Mouse (Mus musculus): ENCODE data around the gene Tmem30b.
A peak's percentile ranks its signal among the peaks of the same experiment; 100 is the strongest.
"Not testable (repeated sequence)": the region's sequence is repeated elsewhere in the genome, so short reads cannot be mapped to it uniquely, and the experiment has no call there.

The Tmem30b gene

DNA sequence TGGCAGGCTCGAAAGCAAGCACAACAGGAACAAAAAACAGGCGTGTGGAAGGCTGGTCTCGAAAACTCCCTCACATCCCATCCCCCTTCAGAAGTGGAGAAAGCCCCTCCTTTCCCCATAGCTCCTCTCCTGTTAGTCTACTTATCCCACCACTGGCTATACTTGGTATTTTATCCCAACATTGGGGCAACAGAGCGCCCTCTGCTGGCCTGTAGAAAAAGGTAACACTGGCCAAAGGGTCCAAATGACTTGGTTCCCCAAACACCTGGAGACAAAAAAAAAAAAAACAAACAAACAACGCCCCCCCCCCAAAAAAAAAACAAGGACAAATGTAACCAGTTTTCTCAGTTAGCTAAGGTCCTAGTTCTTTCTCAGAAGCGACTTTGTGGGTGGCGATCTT, 13.9 kb upstream of the Tmem30b start:
- DNase-seq (ENCODE audit: low read depth in 1 of 2, low spot score in 2 of 2): no peak

DNA sequence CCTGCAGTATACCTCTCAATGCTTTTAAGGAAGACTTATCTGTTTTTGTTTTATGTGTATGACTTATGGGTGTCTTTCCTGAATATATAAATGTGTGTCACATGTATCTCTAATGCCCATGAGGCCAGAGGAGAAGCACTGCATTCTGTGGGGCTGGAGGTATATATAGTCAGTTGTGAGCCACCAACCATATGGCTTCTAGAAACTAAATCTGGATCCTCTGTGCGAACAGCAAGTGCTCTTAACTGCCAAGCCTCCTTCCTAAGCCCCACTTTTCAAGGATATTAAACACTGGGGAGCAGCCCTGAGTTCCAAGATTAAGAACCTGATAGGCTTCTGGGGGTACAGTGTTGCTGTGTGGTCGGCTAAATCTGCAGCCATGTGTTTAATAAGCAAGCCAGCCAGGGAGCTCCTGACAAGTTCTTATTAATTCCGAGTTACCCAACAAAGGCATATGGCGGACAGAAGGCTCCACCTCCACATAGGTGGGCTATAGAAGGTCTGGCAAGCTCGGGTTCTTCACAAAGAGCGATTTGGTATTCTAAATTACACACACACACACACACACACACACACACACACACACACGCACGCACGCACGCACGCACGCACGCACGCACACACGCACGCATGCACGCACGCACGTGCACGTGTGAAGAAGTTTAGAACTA, 12.5 kb upstream of the Tmem30b start:
- no peak for DNase-seq (ENCODE audit: low read depth in 1 of 2, low spot score in 2 of 2)

DNA sequence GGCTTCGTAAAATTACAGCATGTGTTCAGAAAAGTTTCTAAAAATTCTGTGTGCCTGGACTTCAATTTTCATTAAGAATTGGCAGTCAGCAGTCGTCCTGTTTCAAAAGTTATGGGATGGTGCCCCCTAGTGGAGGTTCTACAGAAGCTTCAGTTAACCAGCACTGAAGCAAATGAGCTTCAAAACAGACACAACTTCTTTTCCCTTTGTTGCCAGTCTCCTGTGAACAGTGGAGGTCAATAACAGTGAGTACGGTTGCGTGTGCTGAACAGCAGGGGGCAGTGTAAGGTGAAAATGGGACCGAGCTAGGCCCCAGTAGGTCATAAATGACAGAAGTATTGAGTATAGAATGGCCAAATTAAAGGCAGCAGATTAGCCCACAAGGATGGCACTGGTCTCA, 8.0 kb upstream of the Tmem30b start:
- DNase-seq (ENCODE audit: low read depth in 1 of 2, low spot score in 2 of 2): no peak

GRCm38 (mm10) chr12:73548259-73548658, 2.1 kb upstream of the Tmem30b start:
- DNase-seq (ENCODE audit: low read depth in 1 of 2, low spot score in 2 of 2): no peak

DNA sequence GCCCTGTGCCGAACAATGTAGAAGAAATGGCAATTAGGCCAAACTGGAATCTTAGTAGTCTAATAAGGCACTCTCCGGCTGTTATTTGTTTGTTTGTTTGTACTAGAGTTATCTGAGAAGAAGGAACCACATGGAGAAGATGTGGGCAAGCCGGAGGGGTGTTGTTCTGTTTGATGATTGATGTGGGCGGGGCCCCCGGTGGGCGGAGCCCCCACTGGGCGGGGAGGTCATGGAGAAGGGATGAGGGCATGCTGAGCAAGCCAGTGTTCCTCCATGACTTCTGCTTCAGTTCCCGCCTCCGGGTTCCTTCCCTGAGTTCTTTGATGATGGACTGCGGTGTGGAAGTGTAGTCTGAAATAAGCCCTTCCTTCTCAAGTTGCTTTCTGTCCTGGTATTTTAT, 1.5 kb upstream of the Tmem30b start:
- no peak for DNase-seq (ENCODE audit: low read depth in 1 of 2, low spot score in 2 of 2)

DNA sequence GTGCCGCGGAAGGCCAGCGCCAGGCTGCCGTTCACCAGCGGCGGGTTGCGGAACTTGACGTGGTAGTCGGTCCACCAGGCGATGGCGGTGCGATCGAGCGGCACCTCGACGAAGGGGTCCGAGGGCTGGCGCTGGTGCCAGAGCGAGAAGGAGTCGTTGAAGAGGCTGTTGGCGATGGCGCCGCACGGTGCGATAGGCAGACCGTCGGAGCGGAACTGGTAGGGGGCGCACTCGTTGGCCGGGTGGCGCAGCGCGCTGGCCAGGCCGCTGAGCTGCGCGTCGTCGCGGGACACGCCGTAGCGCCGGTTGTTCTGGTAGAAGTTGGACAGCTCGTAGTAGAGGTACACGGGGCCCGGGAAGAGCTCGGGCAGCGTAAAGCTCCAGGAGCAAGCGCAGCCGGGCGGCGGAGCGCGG, 513 bp downstream of the Tmem30b start:
- no peak for DNase-seq (ENCODE audit: low read depth in 1 of 2, low spot score in 2 of 2)

DNA sequence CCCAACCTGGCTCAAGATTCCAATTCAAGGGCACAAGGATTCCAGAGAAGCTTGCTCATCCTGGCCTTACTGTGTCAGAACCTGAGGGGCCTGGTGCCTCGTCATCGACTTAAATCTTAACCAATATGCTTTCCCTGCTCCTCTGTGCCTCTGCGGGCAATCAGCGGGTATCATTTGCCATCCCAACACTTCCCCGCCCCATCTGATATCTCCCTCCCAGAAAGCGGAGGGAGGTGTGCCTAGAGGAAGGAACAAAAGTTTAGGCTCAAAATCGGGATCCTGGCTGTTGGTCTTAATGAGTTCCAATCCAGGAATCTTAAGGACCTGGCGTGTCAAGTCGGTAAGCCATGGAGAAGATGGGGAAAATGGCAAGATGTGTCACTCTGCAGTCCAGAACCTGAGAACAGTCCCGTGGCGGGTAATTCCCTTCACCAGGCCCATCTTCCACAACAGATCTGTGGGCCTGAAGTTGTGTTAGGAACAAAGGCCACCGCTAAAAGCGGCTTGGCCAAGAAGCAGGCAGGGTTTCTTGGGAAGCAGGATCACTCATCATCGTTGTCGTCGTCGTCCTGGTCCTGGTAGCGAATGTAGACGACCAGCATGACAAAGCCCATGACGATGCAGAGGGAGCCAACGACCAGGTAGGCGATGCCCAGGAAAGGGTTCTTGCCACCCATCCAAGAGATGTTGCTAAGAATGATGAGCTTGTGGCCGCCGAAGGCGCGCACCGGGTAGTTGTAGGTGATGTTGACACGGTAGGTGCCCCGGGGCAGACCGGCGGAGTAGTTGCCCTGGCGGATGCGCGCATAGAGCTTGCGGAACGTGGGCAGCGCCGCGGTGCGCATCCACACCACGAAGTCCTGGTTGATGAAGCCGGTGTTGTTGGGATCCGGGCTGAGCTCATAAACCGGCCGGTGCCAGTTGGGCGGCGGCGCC, 1.2 kb downstream of the Tmem30b start:
- DNase-seq (ENCODE audit: low read depth in 1 of 2, low spot score in 2 of 2): no peak

DNA sequence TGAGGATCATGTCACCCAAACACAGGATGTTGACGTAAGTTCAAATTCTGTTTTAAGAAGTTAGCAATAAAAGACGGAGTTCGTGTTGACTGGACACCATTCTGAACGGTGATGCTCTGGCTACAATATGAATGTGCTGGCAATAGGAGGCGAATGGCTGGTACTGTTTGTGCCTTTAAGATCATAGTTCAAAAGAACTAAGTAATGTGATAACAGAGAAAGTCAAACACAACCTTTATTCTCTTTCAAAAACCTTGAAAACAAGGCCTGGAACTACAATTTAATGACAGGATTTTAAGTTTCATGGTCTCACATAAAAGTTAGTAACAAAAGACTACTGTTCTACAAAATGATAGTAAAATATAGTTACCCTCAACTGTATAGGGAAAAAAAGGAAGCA, 3.0 kb downstream of the Tmem30b start:
- DNase-seq (ENCODE audit: low read depth in 1 of 2, low spot score in 2 of 2): no peak

GRCm38 (mm10) chr12:73540402-73540801, 5.8 kb downstream of the Tmem30b start:
- no peak for DNase-seq (ENCODE audit: low read depth in 1 of 2, low spot score in 2 of 2)

DNA sequence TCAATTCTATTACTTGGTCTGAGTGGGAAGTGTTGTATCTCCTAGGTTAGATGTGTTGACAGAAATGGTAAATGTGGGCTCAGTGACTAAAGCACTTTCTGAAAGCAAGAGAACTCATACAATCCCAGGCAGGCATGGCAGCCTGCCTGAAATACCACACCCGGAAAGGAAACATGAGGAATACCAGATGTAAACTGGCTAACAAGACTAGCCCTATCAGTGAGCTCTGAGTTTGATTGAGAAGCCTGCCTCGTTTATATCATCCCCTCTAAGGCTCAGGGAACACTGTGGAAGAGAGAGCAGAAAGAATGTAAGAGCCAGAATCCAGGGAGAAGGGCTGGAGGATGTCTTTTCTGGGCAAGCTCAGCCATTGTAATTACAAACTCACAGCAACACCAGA, 7.0 kb downstream of the Tmem30b start:
- no peak for DNase-seq (ENCODE audit: low read depth in 1 of 2, low spot score in 2 of 2)

DNA sequence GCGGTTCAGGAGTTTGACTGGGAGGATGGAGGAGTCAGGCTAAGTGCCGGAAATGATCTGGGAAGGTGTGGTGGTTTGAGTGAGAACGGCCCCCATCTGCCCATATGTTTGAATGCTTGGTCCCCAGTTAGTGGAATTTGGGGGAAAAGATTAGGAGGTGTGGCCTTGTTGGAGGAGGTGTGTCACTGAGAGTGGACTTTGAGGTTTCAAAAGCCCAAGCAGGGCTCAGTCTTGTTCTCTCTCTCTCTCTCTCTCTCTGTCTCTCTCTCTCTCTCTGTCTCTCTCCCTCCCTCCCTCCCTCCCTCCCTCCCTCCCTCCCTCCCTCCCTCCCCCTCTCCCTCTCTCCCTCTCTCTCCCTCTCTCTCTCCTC, 8.1 kb downstream of the Tmem30b start:
- not testable (repeated sequence) for DNase-seq (ENCODE audit: low read depth in 1 of 2, low spot score in 2 of 2)

- DNase-seq (ENCODE audit: low read depth in 1 of 2, low spot score in 2 of 2): no peak
These were observed 8.6 kb downstream of the Tmem30b start for GRCm38 (mm10) chr12:73537499-73538138.

DNA sequence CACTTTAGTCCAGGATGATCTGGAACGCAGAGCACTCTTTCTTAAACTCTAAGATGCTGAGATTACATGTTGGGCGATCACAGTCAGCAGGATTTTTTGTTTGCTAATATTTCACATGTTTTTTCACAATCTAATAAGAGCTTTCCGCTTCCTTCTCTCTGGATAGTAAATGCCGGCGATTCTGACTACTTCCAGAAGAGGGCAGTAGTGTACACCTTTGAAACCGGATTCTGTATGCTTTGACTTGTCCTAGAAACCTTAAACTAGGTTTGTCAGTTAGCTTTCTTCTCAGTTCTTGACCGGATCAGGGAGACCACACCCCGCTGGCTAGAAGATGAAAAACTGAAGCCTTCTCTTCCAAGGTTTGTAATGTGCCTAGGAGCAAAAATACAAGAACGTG, 11.6 kb downstream of the Tmem30b start:
- DNase-seq (ENCODE audit: low read depth in 1 of 2, low spot score in 2 of 2): peak in 1 of 2 experiments; percentile 36

- DNase-seq (ENCODE audit: low read depth in 1 of 2, low spot score in 2 of 2): no peak
These were observed 14.2 kb downstream of the Tmem30b start for GRCm38 (mm10) chr12:73531889-73532479.

GRCm38 (mm10) chr12:73529590-73529989, 16.6 kb downstream of the Tmem30b start:
- DNase-seq (ENCODE audit: low read depth in 1 of 2, low spot score in 2 of 2): no peak

GRCm38 (mm10) chr12:73529131-73529530, 17.1 kb downstream of the Tmem30b start:
- no peak for DNase-seq (ENCODE audit: low read depth in 1 of 2, low spot score in 2 of 2)

- not testable (repeated sequence) for DNase-seq (ENCODE audit: low read depth in 1 of 2, low spot score in 2 of 2)
These were observed 18.1 kb downstream of the Tmem30b start for GRCm38 (mm10) chr12:73528142-73528541.

DNA sequence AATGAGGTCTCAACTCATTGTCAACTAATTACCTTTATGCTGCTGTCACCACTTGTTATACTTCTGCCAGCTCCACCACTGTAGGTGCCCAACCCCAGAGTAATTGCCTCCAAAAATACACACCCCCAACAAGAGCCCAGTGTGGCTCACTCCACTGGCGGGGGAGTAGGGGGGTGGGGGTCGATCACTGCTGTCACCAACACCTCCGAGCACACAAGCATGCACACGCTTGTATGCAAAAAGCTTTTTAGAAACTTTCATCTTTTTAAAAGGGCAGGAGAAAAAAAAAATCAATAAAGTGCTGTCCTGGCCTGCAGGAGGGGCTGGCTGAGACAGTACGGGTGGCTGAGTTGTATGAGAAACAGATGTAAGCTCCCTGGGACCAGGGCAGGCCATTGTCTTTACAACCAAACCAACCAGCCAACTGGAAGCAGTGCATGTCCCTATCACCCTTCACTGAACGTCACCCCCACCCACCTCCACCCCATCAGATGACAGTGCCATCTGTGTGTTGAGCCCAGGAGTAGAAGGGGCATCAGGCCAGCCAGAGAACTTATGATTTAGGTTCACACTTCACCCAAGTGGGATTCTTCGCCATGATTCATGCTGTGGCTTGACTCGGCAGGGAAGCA, 20.8 kb downstream of the Tmem30b start:
- DNase-seq (ENCODE audit: low read depth in 1 of 2, low spot score in 2 of 2): no peak

- no peak for DNase-seq (ENCODE audit: low read depth in 1 of 2, low spot score in 2 of 2)
These were observed 23.1 kb downstream of the Tmem30b start for GRCm38 (mm10) chr12:73523066-73523465.

GRCm38 (mm10) chr12:73521944-73522343, 24.2 kb downstream of the Tmem30b start:
- no peak for DNase-seq (ENCODE audit: low read depth in 1 of 2, low spot score in 2 of 2)

DNA sequence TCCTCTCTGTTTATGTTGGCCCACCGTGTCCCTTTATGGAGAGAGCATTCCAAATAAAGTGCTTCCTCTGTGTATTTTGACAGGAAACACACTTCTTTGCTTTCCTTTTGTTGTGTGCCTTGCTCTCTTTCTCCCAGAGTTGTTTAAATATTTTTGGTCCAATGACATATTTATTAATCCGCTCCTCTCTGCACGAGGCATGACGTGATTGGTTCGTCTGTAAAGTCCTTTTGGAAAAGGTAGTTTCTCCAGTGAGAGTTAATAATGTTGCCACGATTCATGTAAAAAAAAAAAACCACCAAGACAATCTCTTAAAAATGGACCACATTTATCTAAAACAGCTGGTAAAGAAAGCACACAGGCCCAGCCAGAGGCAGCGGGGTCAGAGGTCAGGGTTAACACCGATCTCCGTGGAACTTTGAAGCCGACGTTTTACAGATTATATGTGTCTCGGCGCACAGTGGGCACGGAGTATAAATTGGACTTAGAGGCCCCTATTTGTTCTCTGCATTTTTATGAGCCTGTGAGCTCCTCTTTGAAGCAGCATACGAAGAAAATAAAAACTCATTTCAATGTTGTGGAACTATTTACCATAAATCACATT, 24.9 kb downstream of the Tmem30b start:
- no peak for DNase-seq (ENCODE audit: low read depth in 1 of 2, low spot score in 2 of 2)

Data from monocyte, adult 2 months (primary cell).